Mouse (Mus musculus) thymus, adult 2 months (tissue): ENCODE data around the gene Cldn14.

Experiments used
- CTCF ChIP-seq: fragments of 200-500 bp; IDR thresholded peaks from 2 replicates; pipeline ENCODE4 v1.5.1; 2012; ENCODE audit warnings: mild to moderate bottlenecking, control low read depth, low read length, moderate library complexity, borderline replicate concordance; ENCODE audit not compliant: control insufficient read depth, poor library complexity, insufficient read depth; ENCODE audit errors: extremely low read depth
- POLR2A ChIP-seq: fragments of 200-500 bp; IDR thresholded peaks from 2 replicates; pipeline ENCODE4 v1.6.1; 2012; ENCODE audit warnings: mild to moderate bottlenecking, low read length, control low read depth, moderate library complexity; ENCODE audit not compliant: control insufficient read depth, poor library complexity, insufficient read depth; ENCODE audit errors: extremely low read depth

GRCm38 (mm10) chr16:94010633-94011032 lies 2.0 kb upstream of the Cldn14 start:
- TF ChIP-seq CTCF (no peak), POLR2A (no peak)
